Mouse (Mus musculus) midbrain, embryonic 11.5 days (tissue): ENCODE results near the gene Maml1. TPM values are rescaled to one million over a fixed set of nuclear protein-coding genes. Genes with fewer than 3 reads are reported as not detected.

Source experiments
- microRNA-seq: library from miRNA; unstranded; fragments of <30 nt; microRNA quantifications from one replicate; pipeline ENCODE4, GENCODE M21; 2017
- polyA plus RNA-seq: library from polyadenylated mRNA; unstranded; fragments of >200 nt; fragmentation: Nextera tagmentation; extraction: Ambion mirVana; gene quantifications from 2 replicates; pipeline ENCODE4 v1.2.1, GENCODE M21; 2014

Maml1 gene
- polyA plus RNA-seq, 1 experiment from 2014 or later = 10.7 TPM

Small RNAs within 50 kb of the gene (microRNA-seq; reads per million reads assigned to microRNA genes)
- not detected for gene Mir6919

Other genes starting within 250 kb of the Maml1 start
- 27.6 and 30.0 TPM in 2 replicates for gene Tbc1d9b, start 160.9 kb downstream of the Maml1 start, polyA plus RNA-seq
- 20.0 and 22.8 TPM in 2 replicates for gene Mrnip, start 117.9 kb downstream of the Maml1 start, polyA plus RNA-seq
- 144 and 156 TPM in 2 replicates for gene Sqstm1, start 81.5 kb downstream of the Maml1 start, polyA plus RNA-seq
- 13.4 and 18.7 TPM in 2 replicates for gene Mgat4b, start 81.4 kb downstream of the Maml1 start, polyA plus RNA-seq
- 0.59 and 0.92 TPM in 2 replicates for gene Ltc4s, start 53.7 kb downstream of the Maml1 start, polyA plus RNA-seq
- gene Canx, start 33.4 kb upstream of the Maml1 start, polyA plus RNA-seq = 237 and 254 TPM in 2 replicates
- not detected in 2 replicates for gene Cby3, start 62.2 kb upstream of the Maml1 start, polyA plus RNA-seq
- gene Hnrnph1, start 84.7 kb upstream of the Maml1 start, polyA plus RNA-seq = 848 and 902 TPM in 2 replicates
- gene Rufy1, start 138.8 kb upstream of the Maml1 start, polyA plus RNA-seq = 24.7 and 27.3 TPM in 2 replicates